Mouse (Mus musculus): Measurements from ENCODE around the gene Txn2. TPM values are rescaled to one million over a fixed set of nuclear protein-coding genes. Genes with fewer than 3 reads are reported as not detected.

Txn2 gene
- total and polyA plus RNA-seq, 2 experiments from 2014 or later, result 39.9 to 182 TPM

DNA sequence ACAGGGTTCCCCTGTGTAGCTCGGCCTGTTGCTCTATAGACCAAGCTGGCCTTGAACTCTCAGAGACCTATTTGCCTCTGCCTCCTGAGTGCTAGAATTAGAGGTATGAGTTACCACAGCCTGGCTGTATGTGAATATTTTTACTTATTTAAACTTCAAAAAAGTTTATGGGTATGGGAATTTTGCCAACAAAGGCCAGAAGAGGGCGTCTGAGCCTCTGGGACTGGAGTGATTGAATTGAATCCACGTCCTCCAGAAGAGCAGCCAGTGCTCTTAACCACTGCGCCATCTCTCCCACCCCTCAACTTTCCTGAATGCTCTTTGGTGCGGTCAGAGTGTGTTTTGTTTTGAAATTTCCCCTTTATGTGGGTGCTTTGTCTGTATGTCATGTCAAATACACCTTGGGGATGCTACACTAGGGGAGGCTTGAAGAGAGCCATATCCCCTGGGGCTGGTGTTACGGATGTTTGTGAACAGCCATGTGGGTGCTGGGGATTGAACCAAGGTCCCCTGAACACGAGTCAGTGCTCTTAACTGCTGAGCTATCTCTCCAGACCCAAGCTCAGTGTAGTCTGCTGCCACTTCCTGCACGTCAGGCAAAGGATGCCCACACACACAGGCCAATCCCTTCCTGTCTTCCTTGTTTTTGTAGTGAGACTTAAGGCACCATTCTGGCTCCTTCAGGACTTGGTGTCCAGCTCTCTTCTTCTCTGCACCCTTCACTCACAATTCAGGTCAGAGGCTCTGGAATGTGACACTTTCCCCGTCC lies 5.4 kb downstream of the Txn2 start:
- Histone ChIP-seq H3K4me2 (ENCODE audit: low read depth, low read length, poor library complexity, severe bottlenecking) (no peak overlapping the region), H3K27me3 (ENCODE audit: insufficient read depth, low read length) (no peaks in the 10 kb centered on the region), H3K4me1 (ENCODE audit: insufficient read depth, low read length) (peaks cover 4% of the 10 kb centered on the region), H3K9ac (replicated peaks; ENCODE audit: low read length, poor library complexity, severe bottlenecking) (no peak overlapping the region), H3K4me3 (ENCODE audit: low read depth, low read length) (no peak overlapping the region), H3K36me3 (ENCODE audit: insufficient read depth, low read length) (peaks cover 55% of the 10 kb centered on the region), H3K9me3 (ENCODE audit: low read length) (no peaks in the 10 kb centered on the region), H3K27ac (ENCODE audit: low read depth, low read length) (no peak overlapping the region)
- ATAC-seq (ENCODE audit: low FRiP score) (no peak), DNase-seq (ENCODE audit: low spot score) (no peak)
- peak; percentile 35 for TF ChIP-seq CTCF (IDR thresholded peaks at IDR 0.05)
- 75% methylated on average over 9 of the region's 9 CpGs for WGBS

DNA sequence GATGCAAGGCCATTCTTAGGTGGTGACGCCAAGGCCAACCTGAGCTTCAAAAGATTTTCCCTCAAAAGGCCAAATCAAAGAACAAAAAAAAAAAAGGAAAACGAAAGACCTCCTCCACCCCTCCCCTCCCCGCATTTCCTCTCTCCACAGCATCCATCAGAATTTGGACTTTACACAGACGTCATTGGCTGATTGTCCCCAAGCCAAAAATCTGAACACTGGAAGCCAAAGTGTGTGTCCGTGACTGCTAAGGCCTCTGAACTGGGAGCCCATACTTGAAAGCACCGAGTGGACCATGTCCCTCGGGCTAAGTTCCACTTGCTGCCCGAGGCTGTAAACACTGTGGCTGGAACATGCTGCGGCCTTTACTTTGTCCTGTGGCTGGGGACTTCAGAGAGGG lies 6.1 kb downstream of the Txn2 start:
- TF ChIP-seq CTCF (IDR thresholded peaks at IDR 0.05), result no peak
- Histone ChIP-seq H3K27me3 (ENCODE audit: insufficient read depth, low read length) (no peaks in the 10 kb centered on the region), H3K4me3 (ENCODE audit: low read depth, low read length) (no peak overlapping the region), H3K4me1 (ENCODE audit: insufficient read depth, low read length) (peaks cover 3% of the 10 kb centered on the region), H3K4me2 (ENCODE audit: low read depth, low read length, poor library complexity, severe bottlenecking) (no peak overlapping the region), H3K36me3 (ENCODE audit: insufficient read depth, low read length) (peaks cover 55% of the 10 kb centered on the region), H3K27ac (ENCODE audit: low read depth, low read length) (no peak overlapping the region), H3K9me3 (ENCODE audit: low read length) (no peaks in the 10 kb centered on the region), H3K9ac (replicated peaks; ENCODE audit: low read length, poor library complexity, severe bottlenecking) (no peak overlapping the region)
- WGBS, result 84% methylated on average over 9 of the region's 9 CpGs
- DNase-seq (ENCODE audit: low spot score) (no peak), ATAC-seq (ENCODE audit: low FRiP score) (no peak)

DNA sequence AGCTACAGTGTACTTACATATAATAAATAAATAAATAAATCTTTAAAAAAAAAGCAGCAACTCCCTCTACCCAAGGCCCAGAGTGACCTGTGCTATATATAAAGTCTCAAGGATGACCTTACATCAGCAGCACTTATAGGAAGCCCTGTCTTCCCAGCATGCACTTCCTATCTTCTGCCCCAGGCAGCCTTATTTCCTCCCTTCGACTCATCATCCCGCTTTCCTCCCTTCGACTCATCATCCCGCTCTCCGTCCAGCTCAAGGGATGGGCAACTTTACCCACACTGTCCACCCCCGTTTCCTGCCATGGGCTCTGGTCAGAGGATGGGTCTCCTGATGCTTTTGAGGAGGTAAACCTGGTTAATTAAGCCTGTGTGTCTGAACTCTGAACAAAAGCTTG lies 7.2 kb downstream of the Txn2 start:
- H3K9me3 ChIP-seq (ENCODE audit: low read length), result no peaks in the 10 kb centered on the region
- H3K4me1 ChIP-seq (ENCODE audit: insufficient read depth, low read length), result no peaks in the 10 kb centered on the region
- H3K36me3 ChIP-seq (ENCODE audit: insufficient read depth, low read length), result peaks cover 44% of the 10 kb centered on the region
- H3K27me3 ChIP-seq (ENCODE audit: insufficient read depth, low read length), result no peaks in the 10 kb centered on the region
- no peak overlapping the region for H3K27ac ChIP-seq (ENCODE audit: low read depth, low read length)
- no peak for TF ChIP-seq CTCF (IDR thresholded peaks at IDR 0.05)
- H3K9ac ChIP-seq (replicated peaks; ENCODE audit: low read length, poor library complexity, severe bottlenecking), result no peak overlapping the region
- DNase-seq (ENCODE audit: low spot score) (no peak), ATAC-seq (ENCODE audit: low FRiP score) (no peak)
- H3K4me2 ChIP-seq (ENCODE audit: low read depth, low read length, poor library complexity, severe bottlenecking), result no peak overlapping the region
- H3K4me3 ChIP-seq (ENCODE audit: low read depth, low read length), result no peak overlapping the region
- WGBS, result 85% methylated on average over 6 of the region's 6 CpGs

DNA sequence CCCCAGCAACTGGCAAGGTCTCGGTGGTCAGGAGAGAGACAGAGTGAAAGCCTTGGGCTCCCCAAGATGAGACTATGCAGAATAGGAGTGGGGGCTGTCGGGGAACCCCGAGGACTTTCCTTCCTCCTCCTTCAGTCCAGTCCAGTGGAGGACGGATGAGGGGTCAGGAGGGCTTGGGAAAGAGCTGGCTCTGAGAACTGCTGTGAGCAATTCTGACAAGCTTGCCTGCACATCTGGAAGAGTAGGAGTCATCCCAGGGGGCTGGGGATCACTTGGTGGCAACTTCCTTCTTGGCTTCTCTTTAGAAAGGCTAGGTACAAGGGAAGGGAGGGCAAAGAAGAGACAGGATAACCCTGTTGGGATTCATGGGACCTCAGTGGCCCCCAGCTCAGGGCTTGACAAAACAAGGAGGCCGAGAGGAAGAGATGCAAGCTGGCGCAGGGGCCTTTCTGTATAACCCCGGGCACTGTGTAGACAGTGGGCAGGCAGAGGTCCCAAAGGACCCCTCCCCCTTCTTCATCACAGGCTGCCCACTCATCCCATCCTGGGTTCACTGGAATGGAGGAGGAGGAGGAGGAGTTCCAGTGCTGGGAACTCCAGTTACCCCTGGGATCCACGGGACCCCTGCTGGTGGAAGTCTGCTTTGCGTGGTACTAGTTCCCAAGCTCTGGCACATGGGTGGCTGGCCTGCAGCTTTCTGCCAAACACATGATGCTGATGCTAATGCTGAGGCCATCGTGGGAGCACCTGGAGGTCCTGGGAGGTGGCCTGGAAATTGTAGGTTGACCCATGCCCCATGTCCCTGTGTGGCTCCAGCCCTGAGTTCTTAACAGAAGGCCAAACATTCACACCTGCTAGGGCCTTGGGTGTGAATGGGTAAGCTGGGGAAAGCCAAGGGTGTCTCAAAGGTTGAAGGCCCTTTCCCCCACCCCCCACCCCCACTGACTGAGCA lies 8.0 kb downstream of the Txn2 start:
- no peaks in the 10 kb centered on the region for H3K4me1 ChIP-seq (ENCODE audit: insufficient read depth, low read length)
- no peak for DNase-seq (ENCODE audit: low spot score)
- H3K36me3 ChIP-seq (ENCODE audit: insufficient read depth, low read length), result peaks cover 43% of the 10 kb centered on the region
- no peaks in the 10 kb centered on the region for H3K9me3 ChIP-seq (ENCODE audit: low read length)
- 0 out of 2 replicates have a peak, but pooled peaks have one; percentile 21 for ATAC-seq (ENCODE audit: low FRiP score)
- no peaks in the 10 kb centered on the region for H3K27me3 ChIP-seq (ENCODE audit: insufficient read depth, low read length)
- no peak overlapping the region for H3K4me2 ChIP-seq (ENCODE audit: low read depth, low read length, poor library complexity, severe bottlenecking)
- H3K4me3 ChIP-seq (ENCODE audit: low read depth, low read length), result no peak overlapping the region
- H3K27ac ChIP-seq (ENCODE audit: low read depth, low read length), result no peak overlapping the region
- H3K9ac ChIP-seq (replicated peaks; ENCODE audit: low read length, poor library complexity, severe bottlenecking), result no peak overlapping the region
- 82% methylated on average over 10 of the region's 10 CpGs for WGBS
- peak; percentile 41 for TF ChIP-seq CTCF (IDR thresholded peaks at IDR 0.05)

DNA sequence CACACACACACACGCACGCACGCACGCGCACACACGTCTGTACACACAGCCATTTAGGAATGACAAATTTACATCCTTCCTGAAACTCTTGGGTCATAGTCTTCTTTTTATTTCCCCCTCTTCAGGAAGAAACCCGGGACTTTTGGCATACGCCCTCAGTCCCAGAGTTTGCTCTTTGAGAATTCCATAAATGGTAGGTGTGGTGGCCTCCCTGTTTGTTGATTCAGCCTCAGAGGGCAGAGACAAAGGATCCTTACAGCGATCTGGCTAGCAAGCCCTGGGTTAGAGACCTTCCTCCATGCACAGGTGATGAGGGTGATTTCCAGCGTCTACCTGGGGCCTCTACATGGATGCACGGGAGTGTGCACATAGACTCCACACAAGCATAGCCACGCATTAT lies 9.4 kb downstream of the Txn2 start:
- Histone ChIP-seq H3K27me3 (ENCODE audit: insufficient read depth, low read length) (no peaks in the 10 kb centered on the region), H3K9ac (replicated peaks; ENCODE audit: low read length, poor library complexity, severe bottlenecking) (no peak overlapping the region), H3K4me3 (ENCODE audit: low read depth, low read length) (no peak overlapping the region), H3K27ac (ENCODE audit: low read depth, low read length) (no peak overlapping the region), H3K4me2 (ENCODE audit: low read depth, low read length, poor library complexity, severe bottlenecking) (no peak overlapping the region), H3K9me3 (ENCODE audit: low read length) (no peaks in the 10 kb centered on the region), H3K36me3 (ENCODE audit: insufficient read depth, low read length) (peaks cover 51% of the 10 kb centered on the region), H3K4me1 (ENCODE audit: insufficient read depth, low read length) (no peaks in the 10 kb centered on the region)
- ATAC-seq (ENCODE audit: low FRiP score), result no peak
- 89% methylated on average over 12 of the region's 12 CpGs for WGBS
- TF ChIP-seq CTCF (IDR thresholded peaks at IDR 0.05), result no peak
- DNase-seq (ENCODE audit: low spot score), result no peak
